Mouse (Mus musculus) kidney, adult 9 months (tissue): ENCODE measurements around the gene Rps10.

Experiments used
- DNase-seq: peaks from one replicate; pipeline ENCODE4 v3.0.0; 2022

Rps10 gene

GRCm38 (mm10) chr17:27610679-27611518 is 25.6 kb downstream of the Rps10 start:
- DNase-seq = no peak

GRCm38 (mm10) chr17:27609576-27609975 is 26.9 kb downstream of the Rps10 start:
- DNase-seq = no peak

GRCm38 (mm10) chr17:27603522-27604234 is 32.8 kb downstream of the Rps10 start:
- DNase-seq = no peak

GRCm38 (mm10) chr17:27603036-27603435 is 33.4 kb downstream of the Rps10 start:
- DNase-seq = no peak

GRCm38 (mm10) chr17:27600869-27601268 is 35.6 kb downstream of the Rps10 start:
- DNase-seq = no peak

GRCm38 (mm10) chr17:27600286-27600685 is 36.2 kb downstream of the Rps10 start:
- no peak for DNase-seq

GRCm38 (mm10) chr17:27596376-27597190 is 39.9 kb downstream of the Rps10 start:
- no peak for DNase-seq

GRCm38 (mm10) chr17:27595659-27596375 is 40.7 kb downstream of the Rps10 start:
- no peak for DNase-seq

- DNase-seq = no peak
Observed at GRCm38 (mm10) chr17:27592565-27592910, 43.9 kb downstream of the Rps10 start.

GRCm38 (mm10) chr17:27591826-27592564 is 44.5 kb downstream of the Rps10 start:
- no peak for DNase-seq

GRCm38 (mm10) chr17:27588231-27588630 is 48.2 kb downstream of the Rps10 start:
- no peak for DNase-seq

- DNase-seq = peak; percentile 73
Observed at GRCm38 (mm10) chr17:27587252-27587651, 49.2 kb downstream of the Rps10 start.

- DNase-seq = no peak
Observed at GRCm38 (mm10) chr17:27586661-27587060, 49.8 kb downstream of the Rps10 start.

GRCm38 (mm10) chr17:27583185-27583894 is 53.1 kb downstream of the Rps10 start:
- no peak for DNase-seq
